Mouse (Mus musculus) lung, adult 10 weeks (tissue): Measurements from ENCODE around the gene Zfp972. TPM values are rescaled to one million over a fixed set of nuclear protein-coding genes. Genes with fewer than 3 reads are reported as not detected.

Source experiments
- polyA plus RNA-seq: library from polyadenylated mRNA; stranded (reverse); fragments of 350-450 nt; fragmentation: Illumina TruSeq; extraction: RNeasy Lipid Tissue Mini Kit (QIAGEN cat#74804); gene quantifications from one replicate; pipeline ENCODE4 v1.2.3, GENCODE M21; 2014; ENCODE audit warnings: low read depth, low replicate concordance; ENCODE audit not compliant: insufficient read depth

The Zfp972 gene
- polyA plus RNA-seq: 1.1 TPM

GRCm38 (mm10) chr2:177925563-177926103, at the start of gene Zfp972:
Gene Zfp972, minus strand, starts transcription at chr2:177925613.

GRCm38 (mm10) chr2:177957145-177957544, 31.7 kb upstream of the Zfp972 start, which contains the start of gene Gm14326:
Gene Gm14326, minus strand, starts transcription at chr2:177957297.

GRCm38 (mm10) chr2:177897046-177897578, 28.3 kb downstream of the Zfp972 start, which contains the start of gene Gm14327:
Gene Gm14327, plus strand, starts transcription at chr2:177897096.

Other genes starting within 250 kb of the Zfp972 start
- gene Gm14322, start 166.3 kb downstream of the Zfp972 start, polyA plus RNA-seq: 5.9 TPM
- gene Gm14325, start 85.3 kb downstream of the Zfp972 start, polyA plus RNA-seq: 16.2 TPM
- 3.3 TPM for gene Gm14327, start 28.5 kb downstream of the Zfp972 start, polyA plus RNA-seq
- gene Gm14326, start 31.7 kb upstream of the Zfp972 start, polyA plus RNA-seq: 8.1 TPM
- gene Zfp971, start 97.7 kb upstream of the Zfp972 start, polyA plus RNA-seq: 5.1 TPM
- 11.4 TPM for gene Zfp931, start 152.9 kb upstream of the Zfp972 start, polyA plus RNA-seq
- gene Phactr3, start 193.4 kb upstream of the Zfp972 start, polyA plus RNA-seq: 0.32 TPM